Mouse (Mus musculus) megakaryocyte-erythroid progenitor cell, adult 5-6 weeks (primary cell): Measurements from ENCODE around the gene Fcamr. TPM values are rescaled to one million over a fixed set of nuclear protein-coding genes. Genes with fewer than 3 reads are reported as not detected.

ENCODE experiments used
- ATAC-seq: replicated peaks from 2 replicates; pipeline ENCODE4 v1.8.0; 2016; ENCODE audit warnings: mild to moderate bottlenecking, inconsistent platforms; ENCODE audit not compliant: severe bottlenecking, poor library complexity, low FRiP score, low TSS enrichment
- total RNA-seq, 2 experiments: library from RNA; stranded (forward) in 1 of 2; stranded (reverse) in 1 of 2; fragments of 200-1000, 215-1000 nt in 1 of 2; fragments of >200 nt in 1 of 2; fragmentation: Nextera tagmentation in 1 of 2; gene quantifications; 2 replicates each; pipeline ENCODE4 v1.2.3; 2014 to 2017

Gene Fcamr
- total RNA-seq, 2 experiments from 2014 or later = not detected

GRCm38 (mm10) chr1:130840599-130841379, 40.1 kb downstream of the Fcamr start:
- no peak for ATAC-seq

GRCm38 (mm10) chr1:130841621-130842020, 40.9 kb downstream of the Fcamr start:
- ATAC-seq = no peak

GRCm38 (mm10) chr1:130844516-130844915, 43.8 kb downstream of the Fcamr start:
- no peak for ATAC-seq

GRCm38 (mm10) chr1:130849530-130850214, 49.0 kb downstream of the Fcamr start:
- no peak for ATAC-seq

GRCm38 (mm10) chr1:130850405-130850804, 49.7 kb downstream of the Fcamr start:
- no peak for ATAC-seq

- no peak for ATAC-seq
Measured at GRCm38 (mm10) chr1:130854819-130855218, 54.1 kb downstream of the Fcamr start.

GRCm38 (mm10) chr1:130855723-130856122, 55.0 kb downstream of the Fcamr start:
- no peak for ATAC-seq

- ATAC-seq = no peak
Measured at GRCm38 (mm10) chr1:130857456-130857855, 56.8 kb downstream of the Fcamr start.

GRCm38 (mm10) chr1:130864238-130864637, 63.5 kb downstream of the Fcamr start:
- no peak for ATAC-seq

Other genes starting within 250 kb of the Fcamr start
- not detected in 2 replicates for gene Zp3r, start 171.3 kb upstream of the Fcamr start, total RNA-seq (2014; fragmentation: Nextera tagmentation)
- not detected in 2 replicates for gene Zp3r, start 171.3 kb upstream of the Fcamr start, total RNA-seq (2017)
- gene C4bp, start 139.3 kb upstream of the Fcamr start, total RNA-seq (2014; fragmentation: Nextera tagmentation) = not detected in 2 replicates
- gene C4bp, start 139.3 kb upstream of the Fcamr start, total RNA-seq (2017) = not detected in 2 replicates
- gene Gm29427, start 85.1 kb upstream of the Fcamr start, total RNA-seq (2014; fragmentation: Nextera tagmentation) = not detected in 2 replicates
- gene Gm29427, start 85.1 kb upstream of the Fcamr start, total RNA-seq (2017) = 0.19 TPM in 1 of 2 replicates, not detected in the other
- gene Yod1, start 83.6 kb upstream of the Fcamr start, total RNA-seq (2014; fragmentation: Nextera tagmentation) = 14.4 and 15.9 TPM in 2 replicates
- gene Yod1, start 83.6 kb upstream of the Fcamr start, total RNA-seq (2017) = 12.4 and 15.7 TPM in 2 replicates
- gene Pfkfb2, start 71.6 kb upstream of the Fcamr start, total RNA-seq (2014; fragmentation: Nextera tagmentation) = 22.6 and 26.7 TPM in 2 replicates
- gene Pfkfb2, start 71.6 kb upstream of the Fcamr start, total RNA-seq (2017) = 16.0 and 18.3 TPM in 2 replicates
- 0.66 and 1.5 TPM in 2 replicates for gene AA986860, start 68.9 kb upstream of the Fcamr start, total RNA-seq (2014; fragmentation: Nextera tagmentation)
- gene AA986860, start 68.9 kb upstream of the Fcamr start, total RNA-seq (2017) = 0.50 and 0.94 TPM in 2 replicates
- gene Pigr, start 25.8 kb downstream of the Fcamr start, total RNA-seq (2014; fragmentation: Nextera tagmentation) = not detected in 2 replicates
- gene Pigr, start 25.8 kb downstream of the Fcamr start, total RNA-seq (2017) = not detected in 2 replicates
- 1.1 TPM in 1 of 2 replicates, not detected in the other for gene Fcmr, start 64.8 kb downstream of the Fcamr start, total RNA-seq (2014; fragmentation: Nextera tagmentation)
- gene Fcmr, start 64.8 kb downstream of the Fcamr start, total RNA-seq (2017) = not detected in 2 replicates
- gene Il24, start 86.6 kb downstream of the Fcamr start, total RNA-seq (2014; fragmentation: Nextera tagmentation) = not detected in 2 replicates
- gene Il24, start 86.6 kb downstream of the Fcamr start, total RNA-seq (2017) = not detected in 2 replicates
- gene Il20, start 110.5 kb downstream of the Fcamr start, total RNA-seq (2014; fragmentation: Nextera tagmentation) = not detected in 2 replicates
- gene Il20, start 110.5 kb downstream of the Fcamr start, total RNA-seq (2017) = not detected in 2 replicates
- not detected in 2 replicates for gene Il19, start 139.2 kb downstream of the Fcamr start, total RNA-seq (2014; fragmentation: Nextera tagmentation)
- gene Il19, start 139.2 kb downstream of the Fcamr start, total RNA-seq (2017) = not detected in 2 replicates
- gene Il10, start 218.9 kb downstream of the Fcamr start, total RNA-seq (2014; fragmentation: Nextera tagmentation) = not detected in 2 replicates
- gene Il10, start 218.9 kb downstream of the Fcamr start, total RNA-seq (2017) = not detected in 2 replicates